In genomic region chr17:72293267-72293580, GRCm38 (mm10) we compare ENCODE assay signal across 14 mouse cellular contexts.
A peak's percentile ranks its signal among the peaks of the same experiment; 100 is the strongest.
DNase-seq lines count a peak whose midpoint lies in the region.
"Had no signal": no experiment of that assay in that cellular context is flagged by ENCODE, and none has a peak within 500 bp of the region (broad histone marks: within the 10 kb centered on the region; RNA-seq: fewer than 3 reads in every experiment).

No protein-coding gene starts in this region.

- H3K27me3 ChIP-seq in embryonic facial prominence, embryonic 10.5 days (replicated peaks; ENCODE audit: low read depth, poor library complexity, severe bottlenecking): no peaks in the 10 kb centered on the region
- H3K27me3 ChIP-seq: heart, embryonic 12.5 days; hindbrain, embryonic 15.5 days had no signal

- H3K4me1 ChIP-seq in embryonic facial prominence, embryonic 10.5 days: 0 out of 2 replicates have a peak, but pooled peaks cover 10% of the 10 kb centered on the region
- H3K4me1 ChIP-seq: heart, embryonic 12.5 days; hindbrain, embryonic 15.5 days had no signal

- H3K4me3 ChIP-seq in embryonic facial prominence, embryonic 10.5 days: no peak overlapping the region
- H3K4me3 ChIP-seq: heart, embryonic 12.5 days; hindbrain, embryonic 15.5 days had no signal

- DNase-seq in heart, adult 11 months: peak; percentile 61
- no peak for DNase-seq in heart, postnatal 36 days
- peak; percentile 89 for DNase-seq in MN1 (ENCODE audit: low spot score)
- DNase-seq in embryonic facial prominence, embryonic 10.5 days (ENCODE audit: low spot score): peak; percentile 10
- peak; percentile 56 for DNase-seq in retina, postnatal 1 day
- DNase-seq in ovary, postnatal 14 days (ENCODE audit: low spot score): no peak
- DNase-seq: adrenal gland, adult 8-10 months; adrenal gland, postnatal 36 days; cerebellum, adult 11 months; cerebellum, adult 8-10 months; cerebellum, postnatal 14 days; gastrocnemius, postnatal 10 days had no signal

- 62% methylated on average over 3 of the region's 3 CpGs for WGBS in embryonic facial prominence, embryonic 10.5 days

- intact Hi-C loops in heart, postnatal 36 days (cut with DNase I): no loop called here

- no peak overlapping the region for H3K27ac ChIP-seq in embryonic facial prominence, embryonic 10.5 days (replicated peaks)
- H3K27ac ChIP-seq: hindbrain, embryonic 15.5 days had no signal

- H3K36me3 ChIP-seq in embryonic facial prominence, embryonic 10.5 days (replicated peaks): no peaks in the 10 kb centered on the region
- H3K36me3 ChIP-seq: heart, embryonic 12.5 days; hindbrain, embryonic 15.5 days had no signal

- H3K9me3 ChIP-seq in embryonic facial prominence, embryonic 10.5 days: no peaks in the 10 kb centered on the region
- H3K9me3 ChIP-seq: heart, embryonic 12.5 days; hindbrain, embryonic 15.5 days had no signal

Comparison
In these comparisons a context has a peak if more than half of its experiments do, and no peak if none do; other contexts are left out.
1. DNase-seq: peak in heart, adult 11 months (single experiment), MN1 (single experiment), embryonic facial prominence, embryonic 10.5 days (single experiment) and retina, postnatal 1 day (single experiment); none in heart, postnatal 36 days (0 of 2) and ovary, postnatal 14 days (single experiment).